Mouse (Mus musculus): Measurements from ENCODE around the gene Gpr61. TPM values are rescaled to one million over a fixed set of nuclear protein-coding genes. Genes with fewer than 3 reads are reported as not detected.
A peak's percentile ranks its signal among the peaks of the same experiment; 100 is the strongest.

Gene Gpr61
- 0.19 TPM in 2 replicates for polyA plus RNA-seq (2015; fragmentation: Nextera tagmentation; extraction: Ambion mirVana)

- Histone ChIP-seq H3K27me3 (replicated peaks) (no peaks in the 10 kb centered on the region), H3K9me3 (no peaks in the 10 kb centered on the region), H3K9ac (no peak within 1 kb of the TSS), H3K4me2 (no peak within 1 kb of the TSS), H3K4me1 (no peaks in the 10 kb centered on the region), H3K4me3 (replicated peaks) (no peak within 1 kb of the TSS), H3K36me3 (no peaks in the 10 kb centered on the region), H3K27ac (no peak within 1 kb of the TSS)
- 39% methylated on average over 4 of the region's 4 CpGs for WGBS
- no peak for ATAC-seq (ENCODE audit: insufficient read depth, low FRiP score, low read depth)
These were observed at the start of gene Gpr61 for GRCm38 (mm10) chr3:108154656-108155055. Gene Gpr61, minus strand, starts transcription at chr3:108154882.

DNA sequence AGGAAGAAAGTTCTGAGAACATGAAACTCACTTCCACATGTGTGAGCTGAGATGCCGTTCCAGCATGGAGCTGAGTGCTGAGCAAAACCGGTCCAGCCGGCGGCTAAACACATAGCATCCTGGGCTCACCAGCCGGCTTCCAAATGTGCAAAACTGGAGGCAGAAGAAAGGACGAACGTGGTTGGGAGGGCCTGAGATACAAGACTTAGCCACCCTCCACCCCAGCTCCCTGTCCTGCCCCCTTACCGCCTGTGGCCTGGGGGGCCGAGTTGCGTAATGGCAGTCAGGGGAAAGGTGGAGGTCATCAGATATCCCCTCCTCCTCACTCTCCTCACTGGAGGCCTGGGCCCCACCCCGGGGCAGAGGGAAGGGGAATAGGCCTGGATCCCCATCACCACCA is 49.8 kb upstream of the Gpr61 start:
- no peak overlapping the region for H3K27ac ChIP-seq
- H3K36me3 ChIP-seq, result peaks cover 12% of the 10 kb centered on the region; the same call in 1 of the 2 replicates
- H3K4me1 ChIP-seq, result peaks cover 37% of the 10 kb centered on the region
- H3K4me3 ChIP-seq (replicated peaks), result no peak overlapping the region
- no peak overlapping the region for H3K4me2 ChIP-seq
- no peaks in the 10 kb centered on the region for H3K27me3 ChIP-seq (replicated peaks)
- no peak for ATAC-seq (ENCODE audit: insufficient read depth, low FRiP score, low read depth)
- WGBS, result 78% methylated on average over 11 of the region's 11 CpGs
- H3K9ac ChIP-seq, result no peak overlapping the region
- H3K9me3 ChIP-seq, result no peaks in the 10 kb centered on the region

DNA sequence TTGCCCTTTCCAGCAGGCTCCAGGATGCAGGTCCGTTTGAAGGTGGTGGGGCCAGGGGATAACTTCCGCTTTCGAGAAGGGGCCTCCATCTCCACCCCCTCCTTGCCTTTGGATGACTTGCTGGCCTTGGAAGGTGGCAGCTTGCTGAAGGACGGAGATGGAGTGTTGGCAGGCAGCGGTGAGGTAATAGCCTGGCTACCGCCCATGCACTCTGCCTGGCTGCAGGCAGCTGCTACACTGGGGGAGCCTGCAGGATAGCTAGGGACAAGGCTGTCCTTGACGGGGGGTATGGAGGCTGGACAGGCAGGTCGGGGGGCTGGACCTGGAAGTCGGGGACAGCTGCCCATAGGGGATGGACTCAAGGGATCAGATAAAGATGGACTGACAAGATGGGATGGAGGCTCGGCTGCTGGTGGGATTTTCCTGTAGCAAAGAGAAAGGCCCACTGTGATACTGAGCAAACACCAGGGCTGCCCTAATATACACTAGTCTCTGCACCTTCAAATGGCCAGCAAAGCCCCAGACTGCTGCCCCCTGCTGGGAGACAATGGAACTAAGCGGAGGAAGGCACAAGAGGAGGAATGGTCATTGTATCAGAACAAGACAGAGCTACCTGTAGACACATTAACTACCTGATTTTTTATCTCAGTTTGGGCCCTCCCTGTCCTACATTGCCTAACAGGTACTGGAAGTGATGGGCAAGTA is 49.1 kb upstream of the Gpr61 start:
- no peak for ATAC-seq (ENCODE audit: insufficient read depth, low FRiP score, low read depth)
- Histone ChIP-seq H3K27me3 (replicated peaks) (no peaks in the 10 kb centered on the region), H3K9ac (no peak overlapping the region), H3K36me3 (peaks cover 12% of the 10 kb centered on the region; the same call in 1 of the 2 replicates), H3K4me3 (replicated peaks) (no peak overlapping the region), H3K4me2 (no peak overlapping the region), H3K27ac (no peak overlapping the region), H3K4me1 (peaks cover 30% of the 10 kb centered on the region; the same call in 1 of the 2 replicates), H3K9me3 (no peaks in the 10 kb centered on the region)
- WGBS, result 80% methylated on average over 11 of the region's 11 CpGs

GRCm38 (mm10) chr3:108203212-108203611 is 48.5 kb upstream of the Gpr61 start:
- Histone ChIP-seq H3K27ac (no peak overlapping the region), H3K4me3 (replicated peaks) (no peak overlapping the region), H3K36me3 (peaks cover 12% of the 10 kb centered on the region; the same call in 1 of the 2 replicates), H3K4me2 (no peak overlapping the region), H3K4me1 (peaks cover 30% of the 10 kb centered on the region; the same call in 1 of the 2 replicates), H3K9ac (no peak overlapping the region), H3K27me3 (replicated peaks) (no peaks in the 10 kb centered on the region), H3K9me3 (no peaks in the 10 kb centered on the region)
- ATAC-seq (ENCODE audit: insufficient read depth, low FRiP score, low read depth), result no peak
- WGBS, result 90% methylated on average over 13 of the region's 13 CpGs

- peaks cover 32% of the 10 kb centered on the region; the same call in 1 of the 2 replicates for H3K4me1 ChIP-seq
- ATAC-seq (ENCODE audit: insufficient read depth, low FRiP score, low read depth), result no peak
- no peak overlapping the region for H3K4me3 ChIP-seq (replicated peaks)
- H3K36me3 ChIP-seq, result peaks cover 12% of the 10 kb centered on the region; the same call in 1 of the 2 replicates
- H3K9ac ChIP-seq, result no peak overlapping the region
- H3K27ac ChIP-seq, result no peak overlapping the region
- no peak overlapping the region for H3K4me2 ChIP-seq
- no peaks in the 10 kb centered on the region for H3K9me3 ChIP-seq
- no peaks in the 10 kb centered on the region for H3K27me3 ChIP-seq (replicated peaks)
These were observed 47.8 kb upstream of the Gpr61 start for GRCm38 (mm10) chr3:108202506-108202905.

DNA sequence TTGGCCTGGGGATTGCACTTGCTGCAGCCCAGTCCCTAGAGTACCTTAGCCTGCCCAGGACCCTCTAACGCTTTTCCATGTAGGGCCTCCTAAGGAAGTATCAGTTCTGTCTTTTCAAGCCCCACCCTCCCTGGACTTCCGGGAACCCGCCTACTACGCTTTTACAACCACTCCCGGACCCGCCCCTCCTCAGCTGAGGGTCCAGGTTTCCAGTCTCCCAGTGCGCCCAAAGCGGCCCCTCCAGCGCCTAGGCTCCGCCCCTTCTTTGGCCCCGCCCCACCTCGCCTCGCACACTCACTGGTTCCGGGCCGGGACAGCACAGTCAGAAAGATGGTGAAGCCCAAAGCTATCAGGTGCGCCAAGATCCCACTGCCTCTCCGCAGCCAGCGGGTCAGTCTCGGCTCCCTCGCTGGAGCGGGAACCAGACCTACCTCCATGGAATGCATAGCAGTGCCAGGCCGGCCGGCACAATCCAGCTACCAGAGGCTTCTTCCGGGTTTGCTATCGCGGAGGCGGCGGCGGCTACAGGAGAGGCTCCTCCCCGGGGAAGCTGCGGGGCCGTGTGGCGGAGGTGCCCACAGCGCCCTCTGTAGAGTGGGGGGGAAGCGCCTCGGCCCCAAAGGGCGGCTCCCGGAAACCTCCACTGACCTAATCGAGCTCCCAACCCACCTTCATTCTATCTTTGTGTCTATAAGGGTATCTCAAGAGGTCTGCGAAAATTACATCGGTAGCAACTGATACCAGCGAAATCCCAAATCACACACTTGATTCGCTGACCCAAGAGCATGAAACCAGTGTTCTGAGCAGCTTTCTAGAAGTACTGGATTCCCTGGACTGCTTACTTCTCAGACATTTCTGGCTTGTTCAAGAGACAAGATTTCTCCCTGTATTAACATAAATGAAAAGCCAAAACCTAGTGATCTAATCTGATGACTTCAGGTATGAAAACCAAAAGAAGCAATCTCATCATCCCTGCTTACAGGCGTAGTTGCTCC is 45.9 kb upstream of the Gpr61 start, which contains the start of gene Cyb561d1:
Cyb561d1 (minus strand) TSS at position 884 of the 995 bp plus-strand sequence.
- peak within 1 kb of the TSS; percentile 94 for H3K27ac ChIP-seq
- H3K27me3 ChIP-seq (replicated peaks), result no peaks in the 10 kb centered on the region
- peak within 1 kb of the TSS; percentile 74 for H3K4me3 ChIP-seq (replicated peaks)
- peak within 1 kb of the TSS; percentile 51; the same call in 1 of the 2 replicates for H3K9ac ChIP-seq
- peaks cover 9% of the 10 kb centered on the region; the same call in 1 of the 2 replicates for H3K36me3 ChIP-seq
- no peaks in the 10 kb centered on the region for H3K9me3 ChIP-seq
- WGBS, result 2% methylated on average over 43 of the region's 44 CpGs
- H3K4me1 ChIP-seq, result peaks cover 32% of the 10 kb centered on the region
- peak; percentile 89 for ATAC-seq (ENCODE audit: insufficient read depth, low FRiP score, low read depth)
- H3K4me2 ChIP-seq, result peak within 1 kb of the TSS; percentile 75

- no peaks in the 10 kb centered on the region; the same call in 1 of the 2 replicates for H3K36me3 ChIP-seq
- H3K27ac ChIP-seq, result no peak overlapping the region
- no peaks in the 10 kb centered on the region for H3K27me3 ChIP-seq (replicated peaks)
- H3K4me3 ChIP-seq (replicated peaks), result no peak overlapping the region
- no peaks in the 10 kb centered on the region for H3K9me3 ChIP-seq
- H3K4me1 ChIP-seq, result peaks cover 32% of the 10 kb centered on the region
- H3K4me2 ChIP-seq, result no peak overlapping the region
- no peak for ATAC-seq (ENCODE audit: insufficient read depth, low FRiP score, low read depth)
- 94% methylated on average over 6 of the region's 6 CpGs for WGBS
- H3K9ac ChIP-seq, result no peak overlapping the region
These were observed 44.5 kb upstream of the Gpr61 start for GRCm38 (mm10) chr3:108199231-108199630.

DNA sequence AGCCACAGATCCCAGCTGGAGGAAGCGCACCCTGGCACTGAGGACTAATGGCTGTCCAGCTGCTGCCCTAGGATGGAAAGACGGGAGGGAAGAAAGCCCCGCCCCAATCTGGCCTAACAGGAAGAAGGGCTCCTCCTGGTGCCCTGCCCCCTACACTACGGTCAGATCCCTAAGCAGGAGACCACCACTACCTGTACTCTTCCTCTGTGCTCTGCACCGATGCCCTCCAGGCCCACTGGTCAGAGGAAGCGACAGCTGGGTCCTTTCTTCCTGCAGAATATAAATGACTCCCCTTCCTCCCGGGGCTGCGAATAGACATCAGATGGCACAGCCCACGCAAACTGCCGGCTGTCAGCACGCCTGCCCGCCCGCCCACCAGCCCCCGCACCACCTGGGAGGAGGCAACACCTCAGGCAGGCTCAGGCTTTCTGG is 42.4 kb upstream of the Gpr61 start:
- H3K4me1 ChIP-seq, result peaks cover 32% of the 10 kb centered on the region
- no peak for ATAC-seq (ENCODE audit: insufficient read depth, low FRiP score, low read depth)
- no peaks in the 10 kb centered on the region for H3K9me3 ChIP-seq
- no peaks in the 10 kb centered on the region for H3K27me3 ChIP-seq (replicated peaks)
- 22% methylated on average over 14 of the region's 14 CpGs for WGBS
- H3K27ac ChIP-seq, result no peak overlapping the region
- H3K4me2 ChIP-seq, result 0 out of 2 replicates have a peak overlapping the region, but pooled peaks have one; percentile 22
- no peaks in the 10 kb centered on the region; the same call in 1 of the 2 replicates for H3K36me3 ChIP-seq
- H3K4me3 ChIP-seq (replicated peaks), result no peak overlapping the region
- H3K9ac ChIP-seq, result no peak overlapping the region

DNA sequence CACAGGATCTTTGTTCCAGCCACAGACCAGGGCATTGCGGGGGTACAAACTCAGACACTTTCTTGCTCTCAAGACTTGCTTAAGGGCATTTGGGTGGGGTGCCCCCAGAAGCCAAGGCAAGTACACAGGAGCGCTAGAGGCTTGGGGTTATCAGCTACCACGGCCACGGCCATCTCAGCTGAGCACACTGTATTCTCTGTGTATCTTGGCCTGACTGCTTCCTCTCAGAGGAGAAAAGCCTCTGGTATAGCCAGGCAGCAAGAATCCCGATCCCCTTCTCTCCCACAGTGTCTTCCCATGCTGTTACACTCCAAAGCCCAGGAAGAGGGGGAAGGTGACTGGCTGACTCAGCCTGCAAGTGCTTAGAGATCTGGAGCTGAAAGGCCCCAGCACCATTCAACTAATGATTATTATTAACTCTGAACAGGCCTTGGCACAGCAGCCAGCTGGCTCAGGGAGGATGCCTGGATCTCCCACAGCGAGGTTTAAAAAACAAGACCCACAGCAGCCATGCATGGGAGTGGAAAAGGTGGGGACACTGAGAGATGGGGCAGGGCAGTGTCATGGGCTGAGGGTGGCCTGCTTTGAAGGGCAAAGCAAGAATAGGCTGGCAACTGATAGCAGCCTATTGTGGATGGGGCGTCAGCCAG is 41.4 kb upstream of the Gpr61 start:
- WGBS, result 78% methylated on average over 7 of the region's 7 CpGs
- H3K4me1 ChIP-seq, result peaks cover 29% of the 10 kb centered on the region
- H3K27me3 ChIP-seq (replicated peaks), result no peaks in the 10 kb centered on the region
- H3K27ac ChIP-seq, result no peak overlapping the region
- no peak for ATAC-seq (ENCODE audit: insufficient read depth, low FRiP score, low read depth)
- H3K36me3 ChIP-seq, result no peaks in the 10 kb centered on the region; the same call in 1 of the 2 replicates
- no peak overlapping the region for H3K4me2 ChIP-seq
- no peak overlapping the region for H3K4me3 ChIP-seq (replicated peaks)
- no peaks in the 10 kb centered on the region for H3K9me3 ChIP-seq
- no peak overlapping the region for H3K9ac ChIP-seq

- no peaks in the 10 kb centered on the region; the same call in 1 of the 2 replicates for H3K36me3 ChIP-seq
- ATAC-seq (ENCODE audit: insufficient read depth, low FRiP score, low read depth), result no peak
- peaks cover 25% of the 10 kb centered on the region for H3K4me1 ChIP-seq
- H3K4me3 ChIP-seq (replicated peaks), result no peak overlapping the region
- H3K27ac ChIP-seq, result no peak overlapping the region
- no peaks in the 10 kb centered on the region for H3K27me3 ChIP-seq (replicated peaks)
- H3K9ac ChIP-seq, result no peak overlapping the region
- 90% methylated on average over 4 of the region's 4 CpGs for WGBS
- no peak overlapping the region for H3K4me2 ChIP-seq
- no peaks in the 10 kb centered on the region for H3K9me3 ChIP-seq
These were observed 40.6 kb upstream of the Gpr61 start for GRCm38 (mm10) chr3:108195287-108195686.

- WGBS, result 58% methylated on average over 4 of the region's 4 CpGs
- no peak for ATAC-seq (ENCODE audit: insufficient read depth, low FRiP score, low read depth)
- Histone ChIP-seq H3K4me3 (replicated peaks) (no peak overlapping the region), H3K27ac (no peak overlapping the region), H3K4me2 (no peak overlapping the region), H3K9ac (no peak overlapping the region), H3K4me1 (peaks cover 26% of the 10 kb centered on the region), H3K36me3 (no peaks in the 10 kb centered on the region; the same call in 1 of the 2 replicates), H3K9me3 (no peaks in the 10 kb centered on the region), H3K27me3 (replicated peaks) (no peaks in the 10 kb centered on the region)
These were observed 39.0 kb upstream of the Gpr61 start for GRCm38 (mm10) chr3:108193686-108194085.
